Mouse (Mus musculus): ENCODE measurements around the gene Ing3.
A peak's percentile ranks its signal among the peaks of the same experiment; 100 is the strongest.

Ing3 gene

DNA sequence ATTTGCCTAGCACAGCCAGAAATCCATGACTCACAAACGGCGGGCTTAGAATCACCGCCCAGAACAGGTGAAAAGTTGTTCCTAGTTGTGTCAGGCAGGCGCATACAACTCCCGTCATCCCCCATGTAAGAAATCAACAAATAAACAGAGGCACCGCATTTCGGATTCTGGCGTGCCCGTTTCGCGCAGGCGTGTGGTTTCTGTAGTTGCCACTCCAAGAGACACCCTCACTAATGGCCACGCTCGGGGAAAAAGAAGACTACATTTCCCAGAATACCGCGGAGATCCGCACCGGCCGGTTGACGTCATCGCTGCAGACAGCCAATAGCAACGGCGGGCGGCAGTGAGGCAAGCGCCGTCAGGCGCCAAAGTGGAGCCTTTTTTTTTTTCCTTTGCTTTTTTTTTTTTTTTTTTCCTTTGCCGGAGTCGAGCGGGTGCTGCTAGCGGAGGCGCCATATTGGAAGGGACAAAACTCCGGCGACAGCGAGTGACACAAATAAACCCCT is at the start of gene Ing3:
Gene Ing3 (plus strand): TSS at position 346 of the 506 bp plus-strand sequence.
- DNase-seq, result peak; percentile 87 to 95

GRCm38 (mm10) chr6:21909720-21910119 is 39.7 kb upstream of the Ing3 start:
- no peak for DNase-seq

DNA sequence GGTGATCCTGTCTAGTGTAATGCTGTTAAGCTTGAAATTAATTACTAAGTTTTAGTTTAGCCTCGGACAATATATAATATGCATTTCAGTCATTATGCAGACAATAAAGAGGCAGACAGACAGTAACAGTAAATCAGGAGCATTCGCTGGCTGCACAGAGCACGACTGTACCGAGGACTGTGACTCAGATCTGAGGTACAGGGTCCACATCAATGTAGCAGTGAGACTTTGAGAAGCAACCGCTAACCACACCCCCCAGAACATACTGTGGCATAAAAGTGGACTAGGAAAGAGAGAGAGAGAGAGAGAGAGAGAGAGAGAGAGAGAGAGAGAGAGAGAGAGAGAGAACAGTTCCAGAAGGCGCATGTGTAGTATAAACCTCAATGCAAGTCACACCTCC is 38.6 kb upstream of the Ing3 start:
- DNase-seq, result no peak

- no peak for DNase-seq
Observed at GRCm38 (mm10) chr6:21916591-21916990, 32.8 kb upstream of the Ing3 start.

DNA sequence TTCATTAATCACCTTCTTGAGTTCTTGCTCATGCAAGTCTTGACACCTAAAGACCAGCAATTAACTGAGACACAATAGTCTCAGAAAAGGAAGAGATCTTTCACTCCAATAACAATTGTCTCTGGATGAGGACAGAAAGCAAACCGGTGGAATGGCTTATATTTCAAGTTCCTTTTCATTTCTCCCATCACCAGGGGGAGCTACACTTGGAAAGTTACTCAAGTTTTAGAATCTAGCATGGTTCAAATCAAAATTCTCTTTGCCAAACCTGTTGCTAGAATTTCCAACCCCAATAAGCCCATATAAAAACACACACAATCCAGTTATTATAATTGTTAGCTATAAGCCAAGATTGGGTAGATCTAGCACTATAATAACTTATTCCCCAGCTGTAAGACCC is 25.2 kb upstream of the Ing3 start:
- no peak for DNase-seq

DNA sequence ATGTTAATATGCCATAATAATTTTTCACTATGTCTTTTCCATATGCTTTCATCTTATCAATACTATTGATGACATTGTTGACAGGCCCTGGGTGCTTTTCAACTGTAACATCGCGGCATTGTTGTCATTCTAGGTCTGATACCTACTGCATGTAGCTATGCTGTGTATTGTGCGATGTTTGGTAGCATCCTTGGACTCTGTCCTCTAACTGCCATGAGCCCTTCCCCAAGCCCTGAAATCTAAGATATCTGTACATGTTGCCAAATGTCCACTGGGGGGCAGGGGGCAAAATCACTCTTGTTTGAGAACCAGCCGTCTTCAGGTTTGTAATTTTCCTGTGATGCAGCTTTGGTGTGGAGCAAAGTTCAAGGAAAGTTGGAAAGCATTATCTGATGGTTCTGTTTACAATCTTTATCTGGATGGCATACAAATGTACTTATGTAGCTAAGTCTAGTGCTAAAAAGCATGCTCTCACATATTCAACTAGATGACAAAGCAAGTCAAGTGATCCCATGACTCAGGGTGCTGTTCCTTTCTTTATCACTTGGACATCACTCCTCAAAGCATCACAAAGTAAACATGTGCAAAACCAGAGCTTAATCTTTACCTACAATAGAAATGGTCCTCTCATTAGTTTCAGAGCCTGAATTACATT is 11.3 kb upstream of the Ing3 start:
- no peak for DNase-seq

DNA sequence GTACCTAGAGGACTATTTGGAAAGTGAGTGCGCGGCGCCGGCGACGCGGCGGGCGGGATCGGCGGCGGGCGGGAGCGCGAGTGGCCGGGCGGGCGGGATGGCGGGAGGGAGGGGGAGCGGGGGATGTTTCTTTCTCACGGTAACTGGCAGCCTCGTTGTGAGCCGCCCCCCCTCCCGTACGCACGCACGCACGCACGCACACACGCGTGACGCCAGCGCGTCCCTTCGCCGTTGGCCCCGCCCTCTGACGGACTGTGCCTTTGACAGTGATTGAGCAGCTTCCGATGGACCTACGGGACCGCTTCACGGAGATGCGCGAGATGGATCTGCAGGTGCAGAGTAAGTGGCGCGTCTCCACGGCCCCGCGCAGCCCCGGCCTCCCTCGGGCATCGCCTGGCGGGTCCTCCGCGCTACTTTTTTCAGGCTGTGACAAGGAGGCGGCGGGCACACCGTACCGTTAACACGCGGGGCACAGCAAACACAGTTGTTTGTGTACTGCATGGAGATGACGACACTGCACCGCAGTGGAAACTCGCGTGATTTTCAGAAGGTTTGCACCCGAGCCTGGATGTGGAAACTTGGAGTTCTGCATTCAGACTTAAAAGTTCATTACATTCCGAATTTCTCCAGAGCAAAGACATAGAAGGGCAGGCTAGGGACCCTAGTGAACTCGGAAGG is 539 bp downstream of the Ing3 start:
- DNase-seq, result peak; percentile 96 to 98

DNA sequence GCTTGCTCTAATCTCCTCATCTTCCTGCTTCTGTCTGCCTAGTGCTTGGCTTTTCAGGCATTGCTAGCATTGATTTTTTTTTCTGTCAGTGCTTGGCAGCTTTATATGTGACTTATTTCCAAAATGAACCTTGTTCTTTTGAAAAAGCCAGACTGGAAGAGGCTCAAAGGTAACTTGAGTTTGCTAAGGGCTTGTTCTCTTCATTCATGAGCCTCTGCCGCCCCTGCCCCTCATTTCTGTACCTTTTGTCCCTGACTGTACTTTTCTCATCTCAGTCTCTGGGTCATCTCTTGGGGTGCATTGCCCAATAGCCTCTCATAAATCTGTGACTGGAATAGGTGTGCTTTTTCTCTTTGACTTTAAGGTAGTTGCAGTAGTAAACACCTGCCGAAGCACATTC is 1.3 kb downstream of the Ing3 start:
- DNase-seq, result no peak

DNA sequence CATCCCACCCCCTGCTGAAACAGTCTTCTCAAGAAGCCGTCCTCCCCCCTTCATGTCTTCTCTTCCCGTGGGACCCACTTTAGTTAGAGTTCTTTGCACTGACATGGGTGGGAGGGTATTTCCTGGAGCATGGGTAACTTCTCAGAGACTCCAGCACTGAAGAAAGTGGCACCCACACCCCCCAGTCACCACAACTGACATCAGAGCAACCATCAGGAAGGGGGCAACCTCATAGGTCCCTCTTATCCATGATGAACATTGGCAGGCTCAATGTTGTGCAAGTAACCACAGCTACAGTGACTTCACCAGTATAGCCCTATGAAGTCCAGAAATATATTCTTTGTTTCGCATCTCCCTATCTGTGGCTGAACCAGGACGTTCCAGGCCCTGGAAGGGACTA is 6.1 kb downstream of the Ing3 start:
- DNase-seq, result no peak

DNA sequence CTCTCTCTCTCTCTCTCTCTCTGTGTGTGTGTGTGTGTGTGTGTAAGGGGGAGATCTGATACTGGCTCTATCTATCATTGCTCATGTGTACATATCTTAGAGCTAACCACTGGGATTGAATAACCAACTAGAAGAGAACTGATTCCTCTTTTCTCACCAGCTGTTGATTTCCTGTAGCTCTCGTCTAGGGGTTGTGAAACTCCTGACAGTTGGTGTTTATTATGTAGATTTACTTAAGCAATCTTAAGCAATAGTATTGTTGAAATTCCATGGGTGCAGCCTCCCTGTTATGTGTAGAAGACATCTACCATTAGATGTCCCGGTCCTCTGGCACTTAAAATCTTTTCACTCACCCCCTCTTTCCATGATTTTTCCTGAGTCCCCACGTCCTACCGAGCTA is 9.6 kb downstream of the Ing3 start:
- no peak for DNase-seq

GRCm38 (mm10) chr6:21959909-21960308 is 10.5 kb downstream of the Ing3 start:
- DNase-seq, result no peak

DNA sequence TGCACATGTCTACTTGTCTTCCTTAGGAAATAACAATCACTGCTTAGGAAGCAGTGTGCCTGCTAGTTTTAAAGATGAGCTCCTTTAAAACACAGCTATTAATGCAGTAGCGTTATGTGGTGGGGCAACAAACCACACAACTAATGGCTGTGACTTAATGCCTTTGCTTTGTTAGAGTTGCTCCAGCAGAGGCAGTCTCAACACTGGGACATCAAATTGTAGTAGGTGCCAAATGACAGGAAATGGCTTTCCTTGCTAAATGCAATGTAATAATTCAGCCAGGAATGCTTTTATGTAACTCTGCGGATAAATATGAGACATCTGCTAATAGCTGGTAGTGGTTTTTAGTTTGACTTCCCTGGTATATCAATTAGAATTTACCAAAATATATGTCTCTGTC is 28.2 kb downstream of the Ing3 start:
- DNase-seq, result no peak

DNA sequence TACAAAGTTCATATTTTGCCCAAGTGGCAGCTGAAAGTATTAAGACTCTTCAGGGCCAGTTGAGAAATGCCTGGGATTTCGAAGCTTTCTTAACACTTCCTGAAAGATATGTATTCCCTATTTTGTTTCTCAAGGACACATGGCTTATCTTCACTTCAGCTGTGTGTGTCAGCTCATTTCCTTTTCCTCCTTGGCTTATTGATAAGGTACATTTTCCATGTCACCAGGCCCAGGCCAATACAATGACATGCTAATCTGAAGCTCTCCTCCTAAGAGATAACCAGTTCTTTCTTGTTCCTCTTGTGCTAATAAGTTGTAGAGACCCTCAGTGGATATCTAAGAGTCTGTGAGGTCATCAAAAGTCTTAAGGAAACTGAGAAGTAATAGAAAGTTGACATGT is 31.7 kb downstream of the Ing3 start:
- no peak for DNase-seq

DNA sequence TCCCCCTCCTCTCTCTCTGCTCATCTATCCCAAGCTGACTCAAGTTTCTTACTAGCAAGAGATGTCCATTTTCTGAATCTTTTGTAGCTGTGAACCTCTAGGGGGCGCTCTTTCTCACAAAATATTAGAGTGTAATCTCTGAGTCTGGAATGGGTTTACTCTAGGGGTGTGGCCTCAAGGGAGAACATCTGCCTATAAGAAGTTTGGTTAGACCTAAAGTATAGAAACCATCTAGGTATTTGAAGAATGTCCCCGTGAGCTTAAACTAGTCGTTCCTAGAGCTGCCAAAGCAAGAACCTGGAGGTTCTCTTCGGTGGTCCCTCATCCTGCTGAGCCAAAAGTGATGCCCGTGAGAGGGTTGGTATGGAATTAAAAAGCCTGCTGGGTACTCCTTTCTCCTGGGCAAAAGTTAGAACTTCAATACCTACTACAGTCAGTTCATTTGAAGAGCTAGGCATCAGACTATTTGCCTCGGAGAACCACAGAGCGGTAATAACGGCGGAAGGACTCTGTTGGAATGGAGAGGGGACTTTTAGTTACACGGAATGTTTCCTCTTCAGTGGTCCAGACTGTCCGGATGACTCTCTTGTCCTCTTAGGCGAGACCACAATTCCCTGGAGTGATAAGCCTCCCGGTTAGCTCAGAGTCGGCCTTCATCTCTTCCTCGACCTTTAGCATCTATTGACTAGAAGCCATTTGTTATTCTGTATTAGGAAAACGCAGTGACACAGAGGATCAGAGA is 35.8 kb downstream of the Ing3 start:
- DNase-seq, result peak in 1 of 2 experiments; percentile 29

GRCm38 (mm10) chr6:21985732-21986540 is 36.6 kb downstream of the Ing3 start, which contains the start of gene Cped1:
TSS of gene Cped1 (plus strand) at chr6:21985916.
- peak; percentile 12 to 36 for DNase-seq

GRCm38 (mm10) chr6:21986660-21987331 is 37.4 kb downstream of the Ing3 start:
- no peak for DNase-seq

DNA sequence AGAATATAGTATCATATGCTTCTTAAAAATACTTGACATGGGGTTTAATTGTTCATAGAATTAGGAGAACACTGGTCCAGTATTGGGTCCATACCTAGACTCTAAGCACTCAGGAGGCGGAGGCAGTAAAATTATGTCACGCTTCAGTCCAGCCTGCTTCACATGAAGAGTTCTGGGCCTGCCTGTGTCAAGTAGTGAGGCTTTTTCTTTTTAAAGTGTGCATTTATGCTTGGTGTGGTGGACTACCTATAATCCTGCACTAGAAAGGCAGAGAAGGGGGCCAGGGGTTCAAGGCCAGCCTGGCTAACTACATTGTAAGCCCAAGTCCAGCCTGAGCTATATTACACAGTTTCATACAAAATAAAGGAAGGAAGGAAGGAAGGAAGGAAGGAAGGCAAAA is 38.2 kb downstream of the Ing3 start:
- no peak for DNase-seq

DNA sequence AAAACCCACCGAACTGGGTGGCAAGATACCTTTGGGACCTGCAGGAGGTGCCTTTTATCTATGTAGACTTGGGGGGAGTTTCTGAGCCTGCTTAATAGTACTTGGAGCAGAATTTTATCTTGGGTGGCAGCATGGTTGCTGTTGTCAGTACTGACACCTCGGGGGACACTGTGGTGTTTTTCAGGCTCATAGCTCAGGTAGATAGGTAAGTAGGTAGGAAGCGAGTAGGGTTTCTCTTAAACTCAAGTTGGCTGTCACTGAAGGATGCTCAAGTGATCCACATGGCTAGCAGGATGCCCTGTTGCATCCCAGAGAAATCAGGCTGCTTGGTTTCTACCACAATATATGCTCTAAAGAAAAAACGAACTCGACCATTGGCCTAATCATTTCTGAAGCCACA is 38.9 kb downstream of the Ing3 start:
- DNase-seq, result no peak

GRCm38 (mm10) chr6:21989081-21989480 is 39.7 kb downstream of the Ing3 start:
- no peak for DNase-seq

DNA sequence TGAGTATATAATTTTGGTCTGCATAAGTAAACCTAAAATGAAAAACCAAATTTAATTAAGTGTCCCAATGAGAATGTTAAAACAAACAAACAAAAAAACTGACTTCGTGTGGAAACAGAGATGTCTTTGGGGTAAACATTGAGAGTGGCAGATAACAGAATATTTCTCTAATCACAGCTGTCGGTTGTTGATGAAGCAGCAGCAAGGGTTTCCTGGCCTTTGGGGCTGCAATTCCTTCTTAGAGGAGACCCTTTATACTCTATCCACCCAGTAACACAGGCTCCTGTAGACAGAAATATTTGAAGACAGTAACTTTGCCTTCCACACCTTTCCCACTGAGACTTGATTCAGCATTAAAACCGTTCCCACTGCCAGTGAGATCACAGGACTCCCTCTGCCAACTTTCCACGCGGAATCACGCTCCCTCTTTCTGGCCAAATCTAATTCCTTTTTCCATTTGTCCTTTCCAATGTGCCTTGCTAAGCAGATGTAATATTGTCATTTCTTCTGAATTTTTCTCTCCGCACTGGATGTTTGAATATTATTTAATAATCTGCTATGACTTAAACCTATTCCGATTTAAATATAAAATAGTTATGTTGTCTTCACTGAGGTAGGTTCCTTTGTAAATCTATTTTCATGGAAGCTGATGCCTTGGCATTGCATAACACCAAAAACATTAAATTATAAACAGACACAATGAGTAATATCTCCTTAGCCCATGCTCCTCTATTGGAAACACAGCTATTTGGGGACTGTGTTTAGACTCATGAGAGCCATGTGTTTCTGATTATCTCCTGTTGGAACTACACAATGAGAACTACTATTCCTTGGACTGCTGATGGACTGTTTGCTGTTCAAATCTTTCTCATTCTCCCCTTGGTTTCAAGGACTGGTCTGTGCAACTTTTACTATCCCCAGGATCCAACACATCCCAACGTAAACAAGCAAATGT is 41.1 kb downstream of the Ing3 start:
- no peak for DNase-seq

DNA sequence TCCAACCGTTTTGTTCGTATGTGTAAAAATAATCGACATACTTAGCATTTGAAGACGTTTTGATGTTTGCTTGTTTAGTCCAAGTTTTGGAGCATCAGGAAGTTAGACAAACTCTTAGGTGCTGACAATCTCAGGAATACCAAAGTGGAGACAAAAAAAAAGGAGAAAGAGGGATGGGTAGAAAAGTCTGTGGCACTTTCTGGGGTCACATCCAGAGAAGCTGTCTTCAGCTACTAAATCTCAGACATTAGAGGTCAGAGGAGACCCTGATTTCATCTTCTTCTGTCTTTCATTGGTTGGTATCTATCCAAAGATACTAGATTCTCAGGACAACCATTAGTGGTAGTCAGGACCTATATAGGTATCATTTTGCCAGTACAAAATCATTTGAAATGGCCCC is 41.8 kb downstream of the Ing3 start:
- DNase-seq, result no peak

Data from spleen, adult 18-20 months (tissue).